Mouse (Mus musculus) retina, adult 2 months (tissue): ENCODE results near the gene Gm20825.
"Not testable (repeated sequence)": the region's sequence is repeated elsewhere in the genome, so short reads cannot be mapped to it uniquely, and the experiment has no call there.

Source experiments
- DNase-seq: peaks from one replicate; pipeline ENCODE4 v3.0.0-alpha.2; 2012; ENCODE audit warnings: low read depth, low spot score

Gm20825 gene

GRCm38 (mm10) chrY:8071407-8071806 is at the start of gene Gm20825:
Gene Gm20825 (minus strand): TSS chrY:8071507.
- DNase-seq: not testable (repeated sequence)
